Mouse (Mus musculus) embryonic fibroblast, embryonic 13.5 days (primary cell): ENCODE data around the gene Hmgcll1.

Source experiments
- CTCF ChIP-seq: IDR thresholded peaks from 2 replicates; pipeline ENCODE4 v1.5.1; 2011; ENCODE audit warnings: mild to moderate bottlenecking, control low read depth, low read length, moderate library complexity, borderline replicate concordance; ENCODE audit not compliant: insufficient read depth
- POLR2A ChIP-seq: IDR thresholded peaks from 2 replicates; pipeline ENCODE4 v1.6.1; 2011; ENCODE audit warnings: low read depth, mild to moderate bottlenecking, control low read depth, low read length, moderate library complexity

- no peak for TF ChIP-seq CTCF
- no peak for TF ChIP-seq POLR2A
Measured at GRCm38 (mm10) chr9:76124249-76124648, 109.6 kb downstream of the Hmgcll1 start.
